Mouse (Mus musculus) testis, adult 2 months (tissue): Measurements from ENCODE around the gene Snx29.

ENCODE experiments used
- CTCF ChIP-seq: fragments of 200-500 bp; IDR thresholded peaks from 2 replicates; pipeline ENCODE4 v1.5.1; 2012; ENCODE audit warnings: low read depth, mild to moderate bottlenecking, inconsistent platforms, low read length, moderate library complexity; ENCODE audit not compliant: control insufficient read depth, insufficient read depth, insufficient replicate concordance
- POLR2A ChIP-seq: fragments of 200-500 bp; IDR thresholded peaks from 2 replicates; pipeline ENCODE4 v1.6.1; 2012; ENCODE audit warnings: low read depth, mild to moderate bottlenecking, inconsistent platforms, low read length, moderate library complexity; ENCODE audit not compliant: control insufficient read depth

GRCm38 (mm10) chr16:11501611-11502010, 178.9 kb downstream of the Snx29 start:
- TF ChIP-seq CTCF (no peak), POLR2A (no peak)
